Mouse (Mus musculus) heart, embryonic 13.5 days (tissue): Measurements from ENCODE around the gene Lypd6b. TPM values are rescaled to one million over a fixed set of nuclear protein-coding genes. Genes with fewer than 3 reads are reported as not detected.

ENCODE experiments used
- polyA plus RNA-seq: library from polyadenylated mRNA; unstranded; fragments of >200 nt; fragmentation: Nextera tagmentation; extraction: Ambion mirVana; gene quantifications from 2 replicates; pipeline ENCODE4 v1.2.1, GENCODE M21; 2015

Gene Lypd6b
- polyA plus RNA-seq, 1 experiment from 2014 or later, result 2.5 TPM

Other genes starting within 250 kb of the Lypd6b start
- 0.84 and 1.0 TPM in 2 replicates for gene Kif5c, start 168.4 kb upstream of the Lypd6b start, polyA plus RNA-seq